Comparison of ENCODE assay signal across 21 mouse cellular contexts in genomic region chr1:127439452-127439891, GRCm38 (mm10).
DNase-seq lines count a peak whose midpoint lies in the region.
"Had no signal": no experiment of that assay in that cellular context is flagged by ENCODE, and none has a peak within 500 bp of the region (broad histone marks: within the 10 kb centered on the region; RNA-seq: fewer than 3 reads in every experiment).

No protein-coding gene starts in this region.

- peak; percentile 40 to 59 for DNase-seq in frontal cortex, adult 2 months (ENCODE audit: extremely low spot score in 1 of 2, low spot score in 1 of 2)
- no peak for DNase-seq in frontal cortex, postnatal 10 days (ENCODE audit: low spot score in 2 of 2)
- DNase-seq in layer of hippocampus, adult 9-11 months, result peak; percentile 18
- no peak for DNase-seq in layer of hippocampus, adult 18-20 months (ENCODE audit: low spot score in 2 of 2)
- peak; percentile 65 for DNase-seq in right cerebral cortex, adult 18-20 months
- no peak for DNase-seq in right cerebral cortex, postnatal 14 days
- DNase-seq in left cerebral cortex, postnatal 36 days (ENCODE audit: low spot score in 2 of 2), result peak; percentile 58 to 65
- DNase-seq in gastrocnemius, postnatal 36 days, result no peak
- DNase-seq: adrenal gland, postnatal 10 days; cerebellum, adult 11 months; cerebellum, adult 9-11 months; embryo, embryonic 11 days; gastrocnemius, postnatal 10 days; heart, postnatal 36 days; kidney, adult 11 months; kidney, postnatal 14 days; layer of hippocampus, postnatal 36 days; lung, embryonic 14.5 days; lung, postnatal 14 days; thymus, adult 2 months; thymus, postnatal 4 days had no signal

- intact Hi-C loops in left cerebral cortex, postnatal 36 days (cut with DNase I), result no loop called here
- intact Hi-C loops in gastrocnemius, postnatal 36 days (cut with DNase I), result no loop called here

Comparison
In these comparisons a context has a peak if more than half of its experiments do, and no peak if none do; other contexts are left out.
1. DNase-seq: peak in frontal cortex, adult 2 months (2 of 2), layer of hippocampus, adult 9-11 months (single experiment), right cerebral cortex, adult 18-20 months (single experiment) and left cerebral cortex, postnatal 36 days (2 of 2); none in frontal cortex, postnatal 10 days (0 of 2), layer of hippocampus, adult 18-20 months (0 of 2), right cerebral cortex, postnatal 14 days (single experiment) and gastrocnemius, postnatal 36 days (0 of 2).